Comparison of ENCODE assay signal across 12 mouse cellular contexts in genomic region chr12:82855333-82856107, GRCm38 (mm10).
DNase-seq lines count a peak whose midpoint lies in the region; ATAC-seq and TF ChIP-seq lines count a peak whose summit lies in the region.
"Had no signal": no experiment of that assay in that cellular context is flagged by ENCODE, and none has a peak within 500 bp of the region (broad histone marks: within the 10 kb centered on the region; RNA-seq: fewer than 3 reads in every experiment).

No protein-coding gene starts in this region.

- H3K9ac ChIP-seq in kidney, embryonic 15.5 days: no peak overlapping the region

- H3K4me1 ChIP-seq in kidney, embryonic 15.5 days: no peaks in the 10 kb centered on the region

- H3K36me3 ChIP-seq in kidney, embryonic 15.5 days: no peaks in the 10 kb centered on the region

- H3K4me3 ChIP-seq in kidney, embryonic 15.5 days (replicated peaks): no peak overlapping the region
- no peak overlapping the region for H3K4me3 ChIP-seq in left cerebral cortex, adult 2 months
- H3K4me3 ChIP-seq: erythroblast, embryonic 14.5 days had no signal

- no peak for TF ChIP-seq CTCF in left cerebral cortex, adult 2 months (IDR thresholded peaks at IDR 0.05)

- H3K9me3 ChIP-seq in kidney, embryonic 15.5 days (replicated peaks): no peaks in the 10 kb centered on the region

- H3K27me3 ChIP-seq in kidney, embryonic 15.5 days: no peaks in the 10 kb centered on the region

- no peak for ATAC-seq in kidney, embryonic 15.5 days (replicated peaks; ENCODE audit: low FRiP score)
- ATAC-seq in megakaryocyte, adult 5-6 weeks (ENCODE audit: poor library complexity, severe bottlenecking): no peak
- ATAC-seq: hindbrain, postnatal 0 days had no signal

- no peak overlapping the region for H3K4me2 ChIP-seq in kidney, embryonic 15.5 days
- H3K4me2 ChIP-seq: heart, embryonic 11.5 days had no signal

- H3K27ac ChIP-seq in kidney, embryonic 15.5 days: no peak overlapping the region
- peak overlapping the region; percentile 65 for H3K27ac ChIP-seq in left cerebral cortex, adult 2 months
- H3K27ac ChIP-seq: hindbrain, postnatal 0 days had no signal

- WGBS in kidney, embryonic 15.5 days: 61% methylated on average over 4 of the region's 4 CpGs

- peak; percentile 1 for DNase-seq in embryo, embryonic 9.5 days (ENCODE audit: extremely low spot score)
- DNase-seq in embryo, embryonic 11 days: no peak
- peak; percentile 23 for DNase-seq in kidney, postnatal 14 days
- peak; percentile 1 for DNase-seq in cerebellum, adult 8-10 months
- peak in 1 of 2 experiments; percentile 31 for DNase-seq in left cerebral cortex, adult 2 months (ENCODE audit: extremely low spot score in 1 of 2, low spot score in 2 of 2)
- DNase-seq in spleen, adult 12 weeks (ENCODE audit: low spot score): no peak
- DNase-seq: B cell, adult 2 months had no signal

- intact Hi-C loops in left cerebral cortex, adult 2 months (cut with DNase I): loop anchor here (10.0 kb wide), 1 partner anchor 89 kb away; no protein-coding TSS in a partner anchor

Comparison
In these comparisons a context has a peak if more than half of its experiments do, and no peak if none do; other contexts are left out.
1. DNase-seq: peak in embryo, embryonic 9.5 days (single experiment), kidney, postnatal 14 days (single experiment) and cerebellum, adult 8-10 months (single experiment); none in embryo, embryonic 11 days (single experiment) and spleen, adult 12 weeks (single experiment).